Mouse (Mus musculus) liver, embryonic 14.5 days (tissue): ENCODE measurements around the gene Auts2.

ENCODE experiments used
- CTCF ChIP-seq: IDR thresholded peaks from 2 replicates; pipeline ENCODE4 v1.5.1; 2016; ENCODE audit warnings: antibody characterized with exemption, low read depth, control low read depth
- EP300 ChIP-seq: IDR thresholded peaks from 2 replicates; pipeline ENCODE4 v1.6.1; 2016; ENCODE audit warnings: antibody characterized with exemption, low read depth

DNA sequence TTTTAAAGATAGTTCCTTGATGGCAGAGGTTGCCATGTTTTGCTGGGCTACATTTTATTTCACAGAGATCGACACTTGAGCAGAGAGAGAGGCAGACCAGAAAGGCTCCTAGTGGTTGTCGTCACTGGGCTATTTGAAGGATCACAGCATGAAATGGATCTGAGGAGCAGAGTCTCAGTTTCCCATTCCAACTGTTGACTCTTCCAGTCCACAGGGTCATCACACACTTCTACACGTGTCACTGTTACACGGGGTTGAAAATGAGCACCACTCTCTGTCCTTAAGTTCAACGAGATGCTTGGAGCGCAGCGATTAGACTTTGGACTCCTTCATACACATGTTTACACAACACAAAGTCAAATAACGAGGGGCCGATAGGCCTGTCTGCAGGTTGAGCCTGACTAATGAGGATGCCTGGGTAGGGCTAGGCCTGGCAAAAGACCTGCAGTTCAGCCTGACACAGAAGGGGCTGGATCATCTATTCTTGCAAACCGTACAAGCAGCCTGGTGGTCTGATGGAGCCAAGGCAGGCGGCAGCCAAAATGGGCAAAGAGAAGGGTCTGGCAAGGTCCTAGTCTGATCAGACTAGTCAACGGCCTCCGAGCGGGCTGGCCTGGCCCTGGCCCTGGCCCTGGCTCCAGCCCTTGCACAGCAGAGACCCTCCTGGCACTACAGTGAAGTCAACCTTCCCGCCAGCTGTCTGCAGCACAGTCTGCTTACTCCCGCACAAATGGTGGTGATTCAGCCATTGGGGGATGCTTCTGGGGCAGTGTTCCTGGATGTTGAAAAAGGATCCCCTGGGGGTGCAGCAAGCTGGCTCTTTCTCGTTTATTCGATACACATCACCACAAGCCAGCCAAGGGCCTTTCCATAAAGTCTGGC is 969.6 kb downstream of the Auts2 start:
- TF ChIP-seq CTCF (no peak), EP300 (no peak)
